Mouse (Mus musculus) erythroid progenitor cell, adult 5-6 weeks (primary cell): ENCODE data around the gene Tnks1bp1. TPM values are rescaled to one million over a fixed set of nuclear protein-coding genes. Genes with fewer than 3 reads are reported as not detected.

ENCODE experiments used
- ATAC-seq: replicated peaks from 2 replicates; pipeline ENCODE4 v1.8.0; 2016; ENCODE audit warnings: moderate number of reproducible peaks, mild to moderate bottlenecking, moderate TSS enrichment, inconsistent platforms; ENCODE audit not compliant: poor library complexity, low FRiP score, severe bottlenecking
- total RNA-seq, 2 experiments: library from RNA; stranded (forward) in 1 of 2; stranded (reverse) in 1 of 2; fragments of 150-400 nt in 1 of 2; fragments of 186-747, 209-891 nt in 1 of 2; gene quantifications; 2 replicates each; pipeline versions ENCODE4 v1.2.3 to v1.2.4; 2015 to 2017; ENCODE audit warnings: low replicate concordance in 2 of 2

Gene Tnks1bp1
- total RNA-seq, 2 experiments from 2014 or later: 0.23 TPM; not detected in 1

DNA sequence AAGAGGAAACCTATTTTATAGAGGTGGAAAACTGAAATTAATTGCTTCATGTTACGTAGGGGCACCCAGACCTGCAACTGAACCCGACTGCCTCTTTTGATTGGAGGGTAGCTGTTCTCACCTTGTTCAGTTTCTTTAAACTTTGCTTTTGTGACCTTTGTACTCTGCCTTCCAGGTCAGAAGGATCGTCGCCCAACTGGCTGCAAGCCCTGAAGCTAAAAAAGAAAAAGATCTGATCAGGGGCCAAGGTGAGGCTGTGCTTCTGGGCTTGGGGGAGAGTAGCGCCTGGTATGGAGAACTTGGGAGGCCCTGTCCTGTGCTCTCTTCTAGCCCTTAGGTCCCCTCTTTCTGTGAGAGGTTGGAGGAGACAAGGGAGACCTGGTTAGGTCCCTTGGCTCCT lies 24.1 kb downstream of the Tnks1bp1 start:
- ATAC-seq: no peak

DNA sequence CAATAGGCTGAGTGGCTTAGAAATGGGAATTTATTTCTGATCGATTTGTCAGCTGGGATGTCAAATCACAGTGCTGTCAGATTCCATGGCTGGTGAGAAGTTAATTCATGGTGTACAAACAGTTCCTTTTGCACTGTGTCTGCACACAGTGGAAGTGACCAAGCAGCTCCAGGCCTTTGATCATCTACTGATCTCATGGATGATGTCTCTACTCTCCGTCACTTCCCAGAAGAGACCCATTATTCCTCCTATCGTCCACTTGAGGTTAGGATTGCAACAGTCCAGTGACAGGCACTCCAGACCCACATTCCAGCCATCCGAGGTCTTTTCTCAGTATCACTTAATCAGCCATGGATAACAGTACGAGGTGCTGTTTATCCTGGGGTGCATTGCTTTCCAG lies 25.9 kb downstream of the Tnks1bp1 start:
- no peak for ATAC-seq

DNA sequence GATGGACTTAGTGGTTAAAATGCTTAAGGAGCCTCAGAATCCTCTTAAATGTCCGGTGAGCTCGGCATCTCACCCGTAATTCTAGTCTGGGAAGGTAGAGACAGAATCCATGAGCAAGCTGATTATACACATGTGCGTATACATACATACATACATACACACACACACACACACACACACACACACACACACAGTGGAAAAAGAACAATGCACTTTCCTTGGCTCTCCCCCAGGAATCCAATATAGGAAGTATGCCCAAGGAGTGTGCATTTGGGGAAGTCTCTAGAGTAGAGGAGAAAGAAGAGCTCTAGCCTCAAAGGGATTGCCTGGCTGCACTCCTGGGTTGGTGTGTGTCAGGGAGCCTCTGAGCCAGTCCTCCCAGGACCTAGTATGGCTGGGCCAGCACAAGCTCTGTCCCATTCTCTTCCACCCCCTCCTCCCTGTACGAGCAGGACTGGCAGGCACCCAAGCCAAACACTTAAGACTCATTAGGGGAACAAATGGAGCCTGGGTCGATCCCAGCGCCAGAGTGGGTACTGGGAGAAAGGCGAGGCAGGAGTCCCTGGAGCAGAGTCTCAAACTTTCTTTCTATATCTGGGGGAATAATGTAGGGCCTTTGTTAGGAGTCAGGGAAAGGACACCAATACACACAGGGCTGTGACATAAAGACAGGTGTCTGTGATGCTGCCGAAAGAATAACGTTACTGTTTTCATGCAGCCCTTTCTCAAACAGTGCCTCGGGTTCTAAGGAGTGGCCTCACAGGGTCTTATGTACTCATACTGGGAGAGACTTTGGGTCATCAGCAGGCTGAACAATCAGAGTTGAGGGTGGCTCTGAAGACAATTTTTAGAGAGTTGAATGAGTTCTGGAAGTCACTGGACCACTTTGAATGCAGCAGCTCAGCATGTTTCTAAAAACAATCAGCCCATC lies 41.2 kb downstream of the Tnks1bp1 start:
- no peak for ATAC-seq

DNA sequence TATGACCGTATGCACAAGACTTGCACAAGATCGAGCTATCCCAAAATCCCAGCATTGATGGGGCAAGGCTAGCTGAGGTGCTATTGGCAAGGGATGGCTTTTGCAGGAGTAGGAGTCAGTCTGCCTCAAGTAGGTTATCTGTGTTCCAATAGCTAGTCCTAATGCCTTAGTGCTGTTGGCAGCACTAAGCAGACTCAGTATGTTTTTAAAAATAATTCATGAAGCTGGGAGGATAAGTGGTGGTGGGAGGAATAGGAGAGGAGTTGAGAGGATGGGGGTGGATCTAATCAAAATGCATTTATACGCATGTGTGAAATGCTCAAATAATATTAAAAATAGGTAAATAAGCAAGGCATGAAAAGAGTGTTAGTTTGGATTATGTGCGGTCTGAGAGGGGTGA lies 43.5 kb downstream of the Tnks1bp1 start:
- no peak for ATAC-seq

DNA sequence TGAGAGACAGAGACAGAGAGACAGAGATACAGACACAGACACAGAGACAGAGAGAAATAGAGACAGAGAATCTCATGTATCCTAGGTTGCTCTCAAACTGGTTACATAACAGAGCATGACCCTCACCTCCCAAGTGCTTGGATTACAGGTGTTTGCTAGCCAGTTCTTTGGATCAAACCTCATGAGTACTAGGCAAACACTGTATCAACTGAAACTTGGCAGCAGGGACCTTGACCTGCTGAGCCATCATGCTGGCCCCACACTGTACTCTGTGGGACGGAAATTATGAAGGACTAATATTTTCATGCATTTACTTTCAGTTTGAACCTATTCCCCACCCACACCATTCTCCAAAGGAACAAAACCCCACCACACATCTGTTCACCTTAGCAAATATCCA lies 45.6 kb downstream of the Tnks1bp1 start:
- no peak for ATAC-seq

DNA sequence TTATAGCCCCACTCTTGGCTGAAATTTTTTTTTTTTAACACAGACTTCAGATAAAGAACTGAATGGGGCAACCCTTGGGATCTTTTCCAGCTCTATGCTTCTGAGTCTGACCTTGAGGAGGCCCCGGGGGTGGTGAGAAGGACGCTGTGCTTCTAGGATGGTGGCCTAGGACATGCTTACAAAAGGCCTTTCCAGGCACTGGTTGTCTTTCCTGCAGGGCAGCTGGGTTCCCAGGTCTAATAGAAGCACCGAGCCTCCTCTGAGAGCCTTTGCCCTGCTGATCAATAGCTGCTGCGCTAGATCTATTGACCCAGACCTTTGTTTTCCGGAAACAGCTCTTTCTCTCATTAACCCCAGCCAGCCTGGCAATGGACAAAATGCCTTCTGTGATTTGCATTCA lies 48.1 kb downstream of the Tnks1bp1 start:
- no peak for ATAC-seq

DNA sequence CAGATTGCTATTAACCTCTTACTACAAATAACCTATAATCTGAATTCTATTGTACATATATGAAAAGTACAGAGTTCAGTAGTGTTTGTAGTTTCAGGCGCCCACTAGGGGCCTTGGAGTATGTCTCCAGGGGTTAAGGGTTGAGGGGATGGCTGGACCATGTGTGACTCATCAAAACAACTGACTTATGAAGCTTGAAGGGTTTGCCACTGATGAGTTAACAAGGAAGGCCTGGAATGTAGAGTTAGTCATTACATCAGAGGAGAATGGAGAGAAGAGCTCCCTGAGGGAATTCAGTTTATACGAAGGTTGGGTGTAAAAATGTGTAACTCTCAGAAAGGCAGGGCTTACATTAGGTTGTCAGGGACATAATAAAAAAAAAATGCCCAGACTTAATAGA lies 50.2 kb downstream of the Tnks1bp1 start:
- ATAC-seq: no peak

DNA sequence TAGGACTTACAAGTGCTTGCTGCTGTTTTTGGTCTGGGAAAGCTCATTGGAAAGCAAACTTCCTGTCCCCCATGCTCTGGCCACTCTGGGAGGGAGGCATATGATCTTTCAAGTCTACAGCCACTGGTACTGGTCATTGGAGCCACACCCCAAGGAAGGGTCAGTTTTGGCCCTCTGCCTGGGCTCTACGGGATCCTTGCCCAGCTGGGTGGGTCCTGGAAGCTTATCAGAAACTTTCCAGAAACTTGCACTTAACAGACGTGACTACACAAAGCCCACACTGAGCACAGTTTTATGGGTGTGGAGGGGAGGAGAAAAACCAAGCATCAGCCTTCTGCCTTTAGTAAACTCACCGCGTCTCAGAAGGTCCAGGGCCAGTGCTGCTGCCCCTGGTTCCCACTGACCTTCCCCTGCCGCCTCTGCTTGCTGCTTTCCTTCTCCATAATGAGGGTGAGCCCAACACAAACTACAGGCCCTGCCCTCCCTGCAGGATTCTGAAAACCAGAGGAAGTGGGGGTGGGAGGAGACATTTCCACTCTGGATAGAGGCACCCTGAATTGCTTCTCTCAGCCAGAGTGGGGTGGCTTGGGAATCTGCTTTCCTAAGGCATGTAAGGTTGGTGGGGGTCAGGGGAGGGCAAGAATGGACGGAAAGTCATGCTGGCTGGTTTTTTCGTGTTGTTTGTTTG lies 51.1 kb downstream of the Tnks1bp1 start:
- ATAC-seq: no peak

DNA sequence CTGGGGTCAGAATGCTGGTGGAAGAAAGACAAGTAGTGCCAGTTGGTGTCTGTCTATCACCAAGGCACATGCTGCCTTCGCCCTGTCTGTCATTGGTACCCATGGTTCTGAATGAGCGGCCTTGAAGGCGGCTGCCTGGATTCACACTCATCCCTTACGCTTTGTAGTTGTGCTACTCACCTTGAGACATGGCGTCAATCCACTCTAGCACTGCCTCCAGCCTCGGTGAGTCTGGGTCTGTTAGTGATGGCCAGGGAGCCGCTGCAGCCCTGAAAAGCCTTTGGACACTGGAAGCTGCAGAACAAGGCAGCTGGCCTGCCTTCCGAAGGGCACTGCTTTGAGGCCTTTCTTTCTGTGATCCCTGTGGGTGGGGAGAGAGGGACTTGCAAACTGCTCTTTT lies 55.4 kb downstream of the Tnks1bp1 start:
- ATAC-seq: no peak

DNA sequence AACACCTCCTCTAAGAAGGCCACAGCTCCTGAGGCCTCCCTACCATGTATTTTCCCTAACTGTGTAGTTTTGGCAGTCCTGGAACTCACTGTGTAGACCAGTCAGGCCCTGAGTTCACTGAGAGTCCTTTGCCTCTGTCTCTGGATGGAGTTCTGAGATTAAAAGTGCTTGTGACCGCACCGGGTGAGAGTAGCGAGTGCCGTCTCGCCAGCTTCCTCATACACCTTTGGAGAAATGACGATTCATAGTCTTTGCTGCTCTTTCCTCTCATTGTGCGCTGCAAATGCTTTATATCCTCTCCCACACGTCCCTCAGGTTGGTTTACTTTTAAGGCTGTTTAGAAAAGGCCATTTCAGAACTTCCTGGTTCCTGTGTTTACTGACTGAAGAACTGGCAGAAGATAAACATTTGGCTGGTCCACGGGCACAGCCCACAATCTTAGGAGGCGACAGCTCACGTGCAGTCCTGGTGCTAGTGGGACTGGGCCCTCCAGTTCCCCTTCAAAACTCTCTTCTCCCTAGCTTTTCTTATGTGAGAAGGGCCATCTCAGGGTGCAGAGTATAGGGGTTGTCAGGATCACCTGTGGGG lies 57.7 kb downstream of the Tnks1bp1 start:
- no peak for ATAC-seq

DNA sequence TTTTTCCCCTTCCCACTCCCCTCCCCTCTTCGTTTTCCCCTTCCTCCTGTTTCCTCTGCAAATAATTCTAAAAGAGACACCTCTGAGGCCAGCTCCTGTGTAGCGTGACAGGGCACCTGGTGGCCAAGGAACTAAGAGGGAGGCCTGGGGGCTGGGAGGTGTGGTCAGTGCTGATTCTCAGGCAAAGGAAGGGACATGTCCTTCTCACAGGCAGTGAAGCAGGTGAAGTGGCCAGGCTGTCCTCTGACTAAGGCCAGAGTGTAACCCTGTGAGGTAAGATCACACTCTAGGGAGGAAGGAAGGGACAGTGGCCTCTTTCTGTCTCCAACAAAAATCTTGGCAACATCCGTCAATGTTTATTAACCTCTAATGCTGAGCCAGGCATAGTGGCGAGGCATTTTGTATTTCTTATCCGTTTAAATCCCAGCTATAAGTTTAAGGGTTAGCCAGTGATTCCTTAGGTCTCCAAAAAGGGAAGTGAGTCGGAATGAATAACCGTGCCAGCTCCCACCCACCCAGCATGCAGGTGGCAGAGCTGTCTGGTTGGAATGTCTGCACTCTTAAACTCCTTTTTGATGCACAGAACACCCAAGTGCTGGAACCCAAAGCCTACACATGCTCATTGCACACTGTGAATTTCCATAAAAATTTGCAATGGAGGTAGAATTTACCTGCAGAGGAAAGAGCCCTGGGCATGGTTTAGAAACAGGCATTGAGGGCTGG lies 58.4 kb downstream of the Tnks1bp1 start:
- no peak for ATAC-seq

DNA sequence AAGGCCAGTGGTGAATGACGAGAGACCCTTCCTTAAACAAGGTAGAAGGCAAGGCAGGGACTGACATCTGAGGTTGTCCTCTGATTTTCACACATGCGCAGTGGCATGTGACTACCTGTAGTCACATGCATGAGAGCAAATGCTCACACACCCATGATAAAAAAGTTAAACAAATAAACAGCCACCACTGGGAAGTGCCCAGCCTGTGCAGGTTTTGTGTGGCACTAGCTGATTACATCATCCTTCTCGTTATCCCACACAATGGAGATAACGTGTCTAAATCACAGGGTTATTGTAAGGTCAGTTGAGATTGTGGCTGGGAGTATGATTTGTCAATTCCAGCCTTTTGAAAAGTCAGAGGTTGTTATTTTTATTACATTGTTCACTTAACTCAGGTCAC lies 59.1 kb downstream of the Tnks1bp1 start:
- no peak for ATAC-seq

DNA sequence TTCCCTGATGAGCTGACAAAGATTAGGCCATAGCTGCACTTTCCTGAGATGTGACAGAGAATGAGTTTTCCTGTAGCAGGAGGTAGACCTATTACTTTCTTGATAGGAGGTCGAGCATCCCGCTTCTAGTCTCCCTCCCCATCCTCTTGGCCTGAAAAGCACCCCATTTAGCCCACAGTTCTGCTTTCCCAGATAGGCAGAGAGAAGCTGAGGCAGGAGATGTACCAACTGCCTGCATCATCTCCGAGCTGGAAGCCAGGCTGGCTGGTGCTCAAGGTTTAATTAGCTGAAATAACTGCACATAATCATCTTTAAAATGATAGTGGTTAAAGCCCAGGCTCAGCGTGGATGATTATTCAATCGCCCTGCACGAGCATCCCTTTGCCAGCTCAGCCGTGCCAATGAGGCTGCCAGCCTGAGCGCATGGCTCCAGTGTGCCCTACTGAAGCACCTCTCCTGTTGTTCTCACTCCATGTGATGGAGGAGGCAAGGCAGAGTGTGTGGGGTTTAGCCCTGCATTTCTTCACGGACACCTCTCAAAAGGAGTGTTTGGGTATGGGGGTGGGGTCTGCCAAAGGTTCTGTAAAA lies 62.6 kb downstream of the Tnks1bp1 start:
- no peak for ATAC-seq

Other genes starting within 250 kb of the Tnks1bp1 start
- 424 and 462 TPM in 2 replicates for gene Ube2l6, start 249.2 kb upstream of the Tnks1bp1 start, total RNA-seq (2015; ENCODE audit: low replicate concordance)
- gene Ube2l6, start 249.2 kb upstream of the Tnks1bp1 start, total RNA-seq (2017; ENCODE audit: low replicate concordance): 282 and 312 TPM in 2 replicates
- not detected in 2 replicates for gene Smtnl1, start 225.4 kb upstream of the Tnks1bp1 start, total RNA-seq (2015; ENCODE audit: low replicate concordance)
- not detected in 2 replicates for gene Smtnl1, start 225.4 kb upstream of the Tnks1bp1 start, total RNA-seq (2017; ENCODE audit: low replicate concordance)
- gene Timm10, start 221.0 kb upstream of the Tnks1bp1 start, total RNA-seq (2015; ENCODE audit: low replicate concordance): 16.8 and 17.3 TPM in 2 replicates
- gene Timm10, start 221.0 kb upstream of the Tnks1bp1 start, total RNA-seq (2017; ENCODE audit: low replicate concordance): 6.5 TPM in 1 of 2 replicates, not detected in the other
- gene Slc43a1, start 209.2 kb upstream of the Tnks1bp1 start, total RNA-seq (2015; ENCODE audit: low replicate concordance): 716 and 794 TPM in 2 replicates
- 395 and 487 TPM in 2 replicates for gene Slc43a1, start 209.2 kb upstream of the Tnks1bp1 start, total RNA-seq (2017; ENCODE audit: low replicate concordance)
- not detected in 2 replicates for gene Rtn4rl2, start 161.3 kb upstream of the Tnks1bp1 start, total RNA-seq (2015; ENCODE audit: low replicate concordance)
- gene Rtn4rl2, start 161.3 kb upstream of the Tnks1bp1 start, total RNA-seq (2017; ENCODE audit: low replicate concordance): not detected in 2 replicates
- 480 and 538 TPM in 2 replicates for gene Slc43a3, start 111.4 kb upstream of the Tnks1bp1 start, total RNA-seq (2015; ENCODE audit: low replicate concordance)
- gene Slc43a3, start 111.4 kb upstream of the Tnks1bp1 start, total RNA-seq (2017; ENCODE audit: low replicate concordance): 432 and 465 TPM in 2 replicates
- 91.5 and 93.5 TPM in 2 replicates for gene Prg2, start 67.6 kb upstream of the Tnks1bp1 start, total RNA-seq (2015; ENCODE audit: low replicate concordance)
- 123 and 136 TPM in 2 replicates for gene Prg2, start 67.6 kb upstream of the Tnks1bp1 start, total RNA-seq (2017; ENCODE audit: low replicate concordance)
- gene Prg3, start 59.8 kb upstream of the Tnks1bp1 start, total RNA-seq (2015; ENCODE audit: low replicate concordance): 3.4 and 10.1 TPM in 2 replicates
- 8.2 and 32.4 TPM in 2 replicates for gene Prg3, start 59.8 kb upstream of the Tnks1bp1 start, total RNA-seq (2017; ENCODE audit: low replicate concordance)
- 112 TPM in 2 replicates for gene Ssrp1, start 10.8 kb upstream of the Tnks1bp1 start, total RNA-seq (2015; ENCODE audit: low replicate concordance)
- 221 and 237 TPM in 2 replicates for gene Ssrp1, start 10.8 kb upstream of the Tnks1bp1 start, total RNA-seq (2017; ENCODE audit: low replicate concordance)
- gene P2rx3, start 10.6 kb upstream of the Tnks1bp1 start, total RNA-seq (2015; ENCODE audit: low replicate concordance): 1.1 and 1.3 TPM in 2 replicates
- not detected in 2 replicates for gene P2rx3, start 10.6 kb upstream of the Tnks1bp1 start, total RNA-seq (2017; ENCODE audit: low replicate concordance)
- 1.3 TPM in 1 of 2 replicates, not detected in the other for gene Aplnr, start 88.2 kb downstream of the Tnks1bp1 start, total RNA-seq (2015; ENCODE audit: low replicate concordance)
- gene Aplnr, start 88.2 kb downstream of the Tnks1bp1 start, total RNA-seq (2017; ENCODE audit: low replicate concordance): not detected in 2 replicates
- gene Lrrc55, start 149.2 kb downstream of the Tnks1bp1 start, total RNA-seq (2015; ENCODE audit: low replicate concordance): not detected in 2 replicates
- not detected in 2 replicates for gene Lrrc55, start 149.2 kb downstream of the Tnks1bp1 start, total RNA-seq (2017; ENCODE audit: low replicate concordance)